Mouse (Mus musculus) CD4-positive helper T cell, adult 2 months (primary cell): ENCODE measurements around the gene Sohlh2.

ENCODE experiments used
- DNase-seq: peaks from one replicate; pipeline ENCODE4 v3.0.0-alpha.2; 2012; ENCODE audit warnings: low read depth, missing footprints, low spot score

The Sohlh2 gene

GRCm38 (mm10) chr3:55207665-55208064, 25.8 kb downstream of the Sohlh2 start:
- DNase-seq = no peak

GRCm38 (mm10) chr3:55212254-55212653, 30.4 kb downstream of the Sohlh2 start:
- DNase-seq = no peak

DNA sequence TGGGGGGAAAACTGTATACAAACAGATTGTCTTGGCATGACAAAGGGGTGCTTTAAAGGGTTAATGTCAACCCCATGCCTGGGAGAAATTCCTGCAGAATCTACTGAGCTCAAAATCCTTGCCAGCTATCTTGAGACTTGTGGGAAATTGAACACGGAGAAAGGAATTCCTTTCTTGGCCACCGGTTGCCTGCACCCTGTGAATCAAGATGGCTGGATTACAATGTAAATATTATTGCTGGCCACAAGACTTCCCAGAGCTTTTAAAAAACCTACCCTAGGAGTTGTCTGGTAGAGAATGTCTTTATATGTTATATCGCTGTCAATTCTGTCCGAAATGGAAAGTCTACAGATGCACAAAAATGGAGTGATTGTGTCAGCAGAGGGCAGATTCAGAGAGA, 32.0 kb downstream of the Sohlh2 start:
- DNase-seq = no peak

- no peak for DNase-seq
These were observed 32.6 kb downstream of the Sohlh2 start for GRCm38 (mm10) chr3:55214413-55214812.

DNA sequence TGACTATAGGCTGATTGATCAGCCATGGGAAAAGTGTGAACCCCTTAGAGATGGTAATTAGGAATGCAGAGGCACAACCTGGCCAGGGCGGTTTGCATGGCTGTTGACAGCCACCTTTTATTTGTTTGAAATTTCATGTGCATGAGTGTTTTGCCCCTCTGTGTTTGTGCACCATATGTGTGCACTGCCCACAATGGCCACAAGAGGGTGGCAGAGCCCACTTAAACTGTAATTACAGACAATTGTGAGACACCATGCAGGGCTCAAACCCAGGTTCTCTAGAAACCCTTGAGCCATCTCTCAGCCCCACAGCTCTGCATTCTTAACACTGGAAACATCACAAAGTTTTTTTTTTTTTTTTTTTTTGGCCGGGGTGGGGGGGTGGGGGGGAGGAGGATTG, 40.7 kb downstream of the Sohlh2 start:
- no peak for DNase-seq

DNA sequence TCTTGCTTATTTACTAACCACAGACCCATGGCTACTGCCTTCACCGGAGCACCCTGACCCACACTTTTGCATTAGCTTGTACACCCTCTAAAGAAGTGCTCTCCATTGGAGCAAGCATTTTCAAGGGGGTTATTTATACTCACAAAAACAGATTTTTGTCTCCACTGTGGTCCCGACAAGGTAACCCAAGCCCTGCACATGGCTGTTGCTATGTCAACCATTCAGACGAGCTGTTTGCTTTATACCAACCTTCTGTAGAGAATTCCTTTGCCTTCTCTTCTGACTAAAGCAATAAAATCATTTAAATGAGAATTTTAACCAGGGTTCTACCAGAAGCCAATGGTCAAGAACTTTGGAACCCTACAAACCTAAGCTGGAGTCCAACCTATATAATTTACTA, 42.0 kb downstream of the Sohlh2 start:
- DNase-seq = no peak

DNA sequence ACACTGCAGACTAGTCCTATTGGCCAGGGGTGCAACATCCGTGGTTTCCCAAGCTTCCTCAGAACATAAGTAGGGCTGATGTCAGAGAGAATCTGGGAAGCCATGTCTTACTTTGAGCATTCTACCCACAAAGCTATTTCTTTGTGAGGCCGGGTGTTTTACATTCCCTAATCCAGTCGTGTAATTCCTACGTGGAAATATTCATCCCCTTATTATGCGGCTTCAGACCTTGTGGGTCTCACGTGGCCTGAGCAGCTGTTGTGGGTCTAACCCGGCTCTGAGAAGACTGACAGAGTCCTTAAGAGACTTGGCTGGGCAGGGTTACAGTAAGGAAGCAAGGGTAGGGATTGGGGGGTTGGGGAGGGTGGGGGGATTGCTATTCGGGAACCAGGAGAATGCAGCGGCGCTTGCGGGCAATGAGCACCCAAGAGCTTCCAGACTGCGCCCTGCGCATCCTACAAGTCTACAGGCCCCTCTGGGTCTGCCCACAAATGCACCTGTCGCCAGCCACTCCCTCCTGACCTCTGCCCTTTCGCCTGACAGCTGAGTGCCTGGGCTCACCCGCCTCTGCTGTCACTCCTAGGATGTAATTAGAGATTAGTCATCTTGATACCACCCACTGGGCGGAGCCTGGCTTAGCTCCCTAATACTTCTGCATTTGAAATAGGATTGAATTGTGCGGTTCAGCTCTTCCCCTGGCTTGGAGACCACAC, 44.8 kb downstream of the Sohlh2 start:
- DNase-seq = no peak

DNA sequence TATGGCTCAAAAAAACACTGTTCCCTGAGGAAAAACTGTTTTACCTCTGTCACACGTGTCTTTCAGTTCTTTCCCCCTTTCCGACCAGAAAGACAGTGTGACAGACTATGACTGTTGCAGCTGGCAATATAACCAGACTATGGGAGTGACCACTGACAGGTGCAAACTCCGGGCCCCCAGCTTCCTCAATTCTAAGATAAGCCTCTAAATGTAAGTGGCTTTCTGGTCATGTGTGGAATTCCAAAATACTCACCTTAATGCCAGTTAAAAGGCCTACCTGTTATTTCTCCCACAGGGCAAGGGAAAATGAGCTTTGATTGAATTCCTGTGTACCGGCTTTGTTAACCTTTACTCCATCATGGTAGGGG, 45.4 kb downstream of the Sohlh2 start:
- DNase-seq = no peak

DNA sequence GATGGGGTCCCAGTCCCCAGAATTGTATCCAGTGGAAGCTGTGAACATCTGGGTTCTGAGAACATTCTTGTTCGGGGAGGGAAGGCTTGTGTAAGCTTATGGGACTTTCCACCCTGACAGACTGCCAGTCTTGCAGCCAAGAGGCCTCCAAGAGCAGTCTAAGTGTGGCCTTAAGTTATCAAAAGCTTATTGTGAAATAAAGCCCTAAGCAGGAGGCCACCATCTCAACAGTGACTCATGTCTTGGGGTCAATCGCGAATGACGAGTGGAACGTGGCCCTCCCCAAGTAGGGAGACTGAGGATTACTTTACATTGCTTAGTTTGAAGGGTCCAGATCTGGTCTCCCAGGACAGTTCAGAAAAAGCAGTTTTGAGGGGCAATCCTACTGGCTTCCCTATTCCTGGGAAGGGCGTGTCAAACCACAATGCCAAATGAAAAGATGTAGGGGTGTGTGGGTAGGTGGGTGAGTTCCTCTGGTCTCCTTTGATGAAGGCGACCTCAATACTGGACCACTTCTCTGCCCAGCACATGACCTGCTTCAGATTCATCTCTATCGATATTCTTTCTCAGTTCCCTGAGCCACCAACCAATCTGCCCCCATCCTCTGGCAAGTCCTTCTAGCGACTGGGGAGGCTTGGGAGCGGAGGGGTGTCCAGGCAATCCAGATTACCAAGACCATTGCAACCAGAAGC, 60.0 kb downstream of the Sohlh2 start, which contains the start of gene Dclk1:
Gene Dclk1, plus strand, starts transcription at position 635 of the 692 bp plus-strand sequence.
- no peak for DNase-seq

- DNase-seq = no peak
These were observed 60.7 kb downstream of the Sohlh2 start for GRCm38 (mm10) chr3:55242422-55243055.

- DNase-seq = no peak
These were observed 61.2 kb downstream of the Sohlh2 start for GRCm38 (mm10) chr3:55243056-55243471.

- no peak for DNase-seq
These were observed 62.3 kb downstream of the Sohlh2 start for GRCm38 (mm10) chr3:55244087-55244486.

DNA sequence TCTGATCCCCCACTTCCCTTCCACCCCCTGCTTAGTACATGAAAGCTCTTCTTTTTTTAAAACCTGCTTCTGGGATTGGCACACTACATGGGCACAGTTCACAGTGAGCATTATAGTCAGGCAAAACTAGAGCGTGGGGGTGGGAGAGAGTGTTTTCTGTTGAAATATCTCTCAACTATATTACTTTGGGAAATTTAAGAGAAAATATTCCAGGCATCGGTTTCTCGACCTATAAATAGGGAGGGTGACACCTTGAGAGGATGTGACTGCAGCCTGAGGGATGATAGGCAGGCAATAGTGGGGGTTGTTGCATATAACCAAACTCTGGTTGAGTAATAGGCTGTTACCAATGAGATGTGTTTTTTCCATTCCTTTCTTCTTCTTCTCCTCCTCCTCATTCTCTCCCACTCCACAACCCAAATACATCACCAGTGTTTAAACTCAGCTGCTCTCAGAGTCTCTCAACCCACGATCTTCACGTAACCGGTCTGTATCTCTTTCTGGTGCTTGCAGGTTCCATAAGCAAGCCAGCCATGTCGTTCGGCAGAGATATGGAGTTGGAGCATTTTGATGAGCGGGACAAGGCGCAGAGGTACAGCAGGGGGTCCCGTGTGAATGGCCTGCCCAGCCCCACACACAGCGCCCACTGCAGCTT, 64.9 kb downstream of the Sohlh2 start:
- DNase-seq = no peak

GRCm38 (mm10) chr3:55248048-55248447, 66.2 kb downstream of the Sohlh2 start:
- DNase-seq = no peak

DNA sequence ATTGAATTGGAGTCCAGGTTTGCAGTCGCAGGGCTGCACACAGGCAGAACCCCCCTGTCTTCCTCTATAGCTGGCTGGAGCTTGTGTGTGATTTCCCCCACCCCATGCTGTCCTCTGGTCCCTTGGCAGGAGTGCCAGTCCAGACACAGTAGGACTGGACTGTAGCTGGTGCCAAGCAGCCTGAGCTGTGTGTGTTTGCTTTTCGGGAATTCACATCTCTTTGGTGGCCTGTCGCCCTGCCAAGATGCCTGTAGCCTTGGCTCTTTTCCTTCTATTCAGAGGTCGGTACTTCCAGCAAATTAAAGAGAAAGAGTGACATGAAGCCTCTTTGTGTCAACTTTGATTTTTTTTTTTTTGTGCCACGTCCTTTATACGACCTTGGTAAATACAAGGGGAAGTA, 66.7 kb downstream of the Sohlh2 start:
- DNase-seq = no peak

DNA sequence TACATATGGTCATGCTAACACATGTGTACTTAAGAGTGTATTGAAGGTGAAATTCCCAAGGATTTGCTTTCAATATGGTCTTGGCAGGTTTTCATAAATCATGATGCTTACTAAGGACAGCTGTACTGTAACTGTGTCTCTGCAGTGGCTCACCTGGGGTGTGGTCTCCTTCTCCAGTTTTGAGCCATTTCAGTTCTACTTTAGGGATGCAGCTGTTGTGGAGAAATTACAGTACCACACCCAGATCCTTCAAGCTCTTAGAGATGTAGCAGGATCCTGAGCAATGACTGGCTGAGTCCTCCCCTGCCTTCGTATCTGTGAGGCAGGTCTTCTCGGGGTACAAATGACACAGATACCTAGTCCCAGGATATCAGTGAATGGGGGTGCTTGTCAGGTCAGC, 68.8 kb downstream of the Sohlh2 start:
- no peak for DNase-seq
